Mouse (Mus musculus): Measurements from ENCODE around the gene Ndufaf2.

Ndufaf2 gene

DNA sequence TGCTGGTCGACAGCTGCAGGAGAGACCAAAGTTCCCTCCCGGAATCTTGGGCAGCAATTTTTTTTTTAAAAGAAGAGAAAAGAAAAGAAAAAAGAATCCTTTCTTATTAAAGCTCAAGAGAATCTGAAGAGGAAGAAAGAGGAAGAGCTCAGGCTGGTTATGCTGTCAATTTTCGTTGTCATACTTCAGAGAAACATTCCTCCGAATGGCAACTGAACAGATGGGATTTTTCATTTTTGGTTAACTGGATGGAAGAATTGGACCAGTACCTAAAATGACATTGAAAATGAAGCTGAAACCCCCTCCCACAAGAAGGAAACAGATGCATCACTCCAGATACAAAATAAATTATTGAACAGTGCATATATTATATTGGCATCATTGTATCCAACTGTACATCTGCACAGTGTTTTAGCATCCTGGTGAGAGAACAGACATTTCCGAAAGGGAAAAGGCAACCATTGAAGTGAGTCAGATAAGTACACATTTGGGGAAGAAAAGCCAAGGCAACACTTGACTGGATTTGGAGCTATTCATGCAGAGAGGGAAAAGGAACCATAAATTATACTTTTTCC, 19.9 kb downstream of the Ndufaf2 start:
- no peak for DNase-seq (ENCODE audit: low spot score)

GRCm38 (mm10) chr13:108135617-108136016, 22.8 kb downstream of the Ndufaf2 start:
- DNase-seq (ENCODE audit: low spot score): no peak

DNA sequence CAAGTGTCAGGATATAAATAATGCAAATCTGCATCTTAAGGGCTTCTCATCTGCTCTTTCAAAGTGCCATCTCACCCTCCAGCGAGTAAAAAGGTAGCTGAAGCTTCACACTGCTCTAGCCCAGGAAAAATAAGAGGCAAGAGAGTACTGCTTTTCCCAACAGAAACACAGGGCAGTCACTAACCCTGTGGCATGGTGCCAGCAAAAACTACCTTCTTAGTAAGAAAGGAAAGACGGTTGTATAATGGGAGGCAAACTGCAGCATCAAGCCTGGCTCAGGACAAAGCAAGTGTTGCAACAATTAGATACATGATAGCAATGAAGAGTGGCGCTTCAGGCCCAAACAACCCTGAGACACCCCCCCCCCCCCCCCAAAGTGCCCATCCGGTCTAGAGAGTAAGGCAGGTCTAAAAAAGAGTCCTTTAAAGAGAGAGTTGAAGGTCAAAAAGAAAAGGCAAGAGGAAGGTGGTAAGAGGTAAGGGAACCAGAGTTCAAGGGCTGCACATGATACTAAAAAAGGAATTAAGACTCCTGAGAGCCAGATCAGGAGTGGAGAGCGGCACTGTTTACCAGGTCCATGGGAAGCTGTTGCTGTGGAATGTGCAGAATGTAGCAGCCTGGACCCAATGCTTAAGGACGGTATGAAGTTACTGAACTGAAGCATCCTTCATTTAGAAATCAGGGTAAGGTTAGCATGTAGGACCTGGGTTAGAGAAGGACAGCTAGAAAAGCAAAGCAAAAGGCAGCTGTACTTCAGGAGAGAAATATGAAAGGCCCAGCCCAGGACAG, 26.2 kb downstream of the Ndufaf2 start:
- no peak for DNase-seq (ENCODE audit: low spot score)

DNA sequence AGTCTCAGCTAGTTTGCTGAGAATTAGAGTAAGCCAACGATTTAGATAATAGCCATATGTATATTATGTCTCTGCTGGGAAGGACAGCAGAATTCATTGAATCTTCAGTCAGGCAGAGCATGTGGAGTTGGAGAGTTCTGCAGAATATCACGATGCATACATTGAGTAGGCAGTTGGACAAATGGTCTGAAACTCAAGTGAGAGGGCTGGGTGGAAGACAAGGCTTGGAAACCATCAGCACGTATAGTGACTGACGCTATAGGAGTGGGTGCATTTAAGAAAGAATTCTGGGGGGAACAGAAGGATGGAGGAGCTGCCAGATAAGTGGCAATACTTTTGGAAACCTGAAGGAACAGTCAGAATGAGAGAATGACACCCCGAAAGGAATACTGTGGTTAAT, 27.7 kb downstream of the Ndufaf2 start:
- DNase-seq (ENCODE audit: low spot score): no peak

DNA sequence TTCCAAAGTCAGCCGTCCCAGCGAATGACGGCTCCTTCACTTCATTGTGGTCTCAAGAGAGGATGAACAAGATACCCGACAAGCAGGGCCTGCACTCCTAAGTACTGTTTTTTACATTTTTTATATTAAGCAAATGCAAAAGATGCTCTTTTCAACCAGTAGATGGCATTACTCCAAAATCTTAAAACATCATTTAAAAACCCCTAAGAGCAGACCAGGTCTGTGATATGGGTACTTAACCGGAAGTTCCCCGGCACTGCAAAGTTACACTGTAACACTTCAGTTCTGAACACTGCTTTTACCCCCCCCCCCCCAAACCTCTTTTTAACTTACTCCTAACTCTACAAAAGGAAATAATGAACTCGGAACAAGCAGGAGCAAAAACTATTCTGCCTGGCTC, 29.4 kb downstream of the Ndufaf2 start:
- DNase-seq (ENCODE audit: low spot score): no peak

GRCm38 (mm10) chr13:108127883-108128282, 30.5 kb downstream of the Ndufaf2 start:
- DNase-seq (ENCODE audit: low spot score): no peak

DNA sequence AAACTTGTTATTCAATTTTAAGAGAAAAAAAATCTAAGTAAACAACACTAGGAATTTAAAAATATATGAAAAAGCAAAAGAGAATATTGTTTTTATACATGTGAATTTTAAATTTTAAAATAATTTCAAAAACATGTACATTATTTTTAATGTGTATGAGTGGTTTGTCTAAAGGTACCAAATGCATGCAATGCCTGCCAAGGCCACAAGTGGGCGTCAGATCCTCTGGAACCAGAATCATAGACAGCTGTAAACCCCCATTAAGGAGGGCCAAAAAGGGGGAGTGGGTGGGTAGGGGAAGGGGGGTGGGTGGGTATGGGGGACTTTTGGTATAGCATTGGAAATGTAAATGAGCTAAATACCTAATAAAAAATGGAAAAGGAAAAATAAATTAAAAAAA, 31.3 kb downstream of the Ndufaf2 start:
- peak; percentile 41 for DNase-seq (ENCODE audit: low spot score)

- DNase-seq (ENCODE audit: low spot score): no peak
These were observed 32.2 kb downstream of the Ndufaf2 start for GRCm38 (mm10) chr13:108126246-108126645.

DNA sequence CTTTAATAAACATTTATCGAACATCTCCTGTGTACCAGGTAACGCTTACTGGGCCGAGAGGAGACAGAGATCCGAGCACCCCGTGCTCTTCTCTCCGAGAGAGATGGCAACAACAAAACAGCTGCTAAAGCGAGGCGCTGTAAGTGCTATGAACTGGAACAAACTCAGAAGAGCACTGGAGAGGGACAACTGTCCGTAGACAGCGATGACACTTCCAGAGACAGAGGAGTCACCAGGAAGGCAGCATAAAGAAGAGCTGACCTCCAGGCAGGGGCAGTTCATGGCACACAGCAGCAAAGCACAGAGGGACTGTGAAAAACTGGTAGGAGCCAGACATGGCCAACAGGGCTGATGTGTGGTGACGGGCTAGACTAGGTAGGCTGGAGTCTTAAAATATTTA, 34.3 kb downstream of the Ndufaf2 start:
- DNase-seq (ENCODE audit: low spot score): no peak

- DNase-seq (ENCODE audit: low spot score): no peak
These were observed 35.2 kb downstream of the Ndufaf2 start for GRCm38 (mm10) chr13:108123109-108123723.

GRCm38 (mm10) chr13:108119411-108120310, 38.8 kb downstream of the Ndufaf2 start:
- DNase-seq (ENCODE audit: low spot score): no peak

DNA sequence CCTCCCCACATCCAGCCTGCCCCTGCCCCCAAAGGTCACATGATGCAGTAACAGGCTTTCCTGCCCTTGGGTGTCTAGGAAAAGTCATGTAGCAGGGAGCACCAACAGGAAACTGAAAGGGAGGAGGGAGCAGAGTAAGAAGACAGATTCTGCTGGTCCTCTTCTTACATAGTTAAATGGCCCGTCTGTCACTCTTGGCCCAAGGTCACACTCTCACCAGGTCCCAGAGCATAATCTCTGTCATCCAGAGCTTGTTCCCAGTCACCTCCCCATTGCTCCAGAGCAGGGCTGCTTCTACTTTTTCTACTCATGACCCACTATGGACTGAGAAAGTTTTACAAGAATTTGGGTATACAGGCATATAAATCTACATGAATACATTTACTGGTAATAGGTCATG, 40.2 kb downstream of the Ndufaf2 start:
- DNase-seq (ENCODE audit: low spot score): no peak

GRCm38 (mm10) chr13:108117654-108118053, 40.8 kb downstream of the Ndufaf2 start:
- no peak for DNase-seq (ENCODE audit: low spot score)

GRCm38 (mm10) chr13:108114257-108114656, 44.2 kb downstream of the Ndufaf2 start:
- DNase-seq (ENCODE audit: low spot score): no peak

GRCm38 (mm10) chr13:108113536-108113935, 44.9 kb downstream of the Ndufaf2 start:
- DNase-seq (ENCODE audit: low spot score): no peak

GRCm38 (mm10) chr13:108110929-108111328, 47.5 kb downstream of the Ndufaf2 start:
- no peak for DNase-seq (ENCODE audit: low spot score)

DNA sequence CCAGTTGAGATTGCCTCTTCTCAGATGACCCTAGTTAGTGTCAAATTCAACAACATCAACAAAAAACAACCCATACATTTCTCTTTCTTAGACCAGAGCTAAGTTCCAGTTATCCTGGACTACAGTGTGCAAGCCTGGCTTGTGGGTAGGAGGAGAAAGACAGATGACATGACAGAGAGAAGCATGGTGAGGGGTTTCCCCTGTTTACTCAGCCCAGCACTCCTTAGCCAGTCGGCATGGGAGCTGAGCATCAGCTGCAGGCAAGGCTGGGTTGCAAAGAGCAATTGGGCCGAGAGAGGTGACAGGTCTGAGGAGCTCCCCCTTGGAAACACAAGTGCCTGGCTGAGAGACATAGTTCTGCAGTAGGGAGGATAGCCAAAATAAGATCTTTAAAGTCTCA, 57.7 kb downstream of the Ndufaf2 start:
- no peak for DNase-seq (ENCODE audit: low spot score)

- DNase-seq (ENCODE audit: low spot score): no peak
These were observed 62.0 kb downstream of the Ndufaf2 start for GRCm38 (mm10) chr13:108096446-108096845.

- peak; percentile 56 for DNase-seq (ENCODE audit: low spot score)
These were observed 62.8 kb downstream of the Ndufaf2 start for GRCm38 (mm10) chr13:108095617-108096016.

DNA sequence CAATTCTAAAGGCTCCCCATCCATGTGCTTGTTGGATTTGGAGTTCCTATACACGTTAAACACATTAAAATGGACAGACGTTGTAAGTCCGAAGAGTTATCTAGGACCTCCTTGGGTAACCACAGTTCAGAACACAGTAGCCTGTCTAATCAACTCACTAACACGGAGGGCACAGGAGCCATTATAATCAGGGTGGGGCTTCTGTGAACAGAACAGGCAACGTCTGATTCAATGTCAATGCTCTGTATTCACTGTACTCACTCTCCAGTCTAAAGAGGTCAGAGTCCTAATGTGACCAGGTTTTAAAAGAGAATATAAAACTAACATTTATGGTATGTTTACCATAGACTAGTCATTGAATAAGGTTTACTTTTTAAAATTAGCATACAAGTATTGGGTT, 63.7 kb downstream of the Ndufaf2 start:
- no peak for DNase-seq (ENCODE audit: low spot score)

- DNase-seq (ENCODE audit: low spot score): no peak
These were observed 66.1 kb downstream of the Ndufaf2 start for GRCm38 (mm10) chr13:108092290-108092689.

DNA sequence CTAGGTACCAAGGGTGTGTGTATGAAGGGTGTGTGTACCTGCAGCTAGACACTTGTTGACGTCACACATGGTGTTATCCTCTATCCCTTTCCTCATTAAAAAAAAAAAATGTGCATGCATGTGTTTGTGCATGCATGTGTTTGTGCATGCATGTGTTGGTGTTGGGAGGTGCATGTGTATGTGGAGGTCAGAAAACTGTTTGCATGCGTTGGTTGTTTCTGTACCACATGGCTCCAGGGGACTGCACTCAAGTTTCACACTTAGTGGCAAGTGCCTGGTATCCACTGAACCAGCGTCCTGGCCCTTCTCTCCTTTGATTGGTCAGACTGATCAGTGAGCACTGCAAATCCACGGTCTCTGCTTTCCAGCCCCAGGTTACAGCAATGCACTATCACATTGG, 71.7 kb downstream of the Ndufaf2 start:
- DNase-seq (ENCODE audit: low spot score): no peak

All from layer of hippocampus, adult 11-12 months (tissue).